Mouse (Mus musculus): ENCODE results near the gene Lmx1b. TPM values are rescaled to one million over a fixed set of nuclear protein-coding genes. Genes with fewer than 3 reads are reported as not detected.

Gene Lmx1b
- polyA plus RNA-seq (2014; fragmentation: Nextera tagmentation; extraction: Ambion mirVana) = 0.34 and 0.40 TPM in 2 replicates

- Histone ChIP-seq H3K27me3 (replicated peaks; ENCODE audit: control insufficient read depth, insufficient read depth, low read length) (peaks cover 93% of the 10 kb centered on the region), H3K27ac (ENCODE audit: low read depth, low read length) (no peak within 1 kb of the TSS), H3K36me3 (ENCODE audit: control insufficient read depth, insufficient read depth, low read length) (no peaks in the 10 kb centered on the region), H3K4me3 (ENCODE audit: low read depth, low read length) (peak within 1 kb of the TSS; percentile 24), H3K9me3 (replicated peaks; ENCODE audit: control insufficient read depth, low read length) (no peaks in the 10 kb centered on the region), H3K9ac (ENCODE audit: low read length) (no peak within 1 kb of the TSS), H3K4me1 (ENCODE audit: control insufficient read depth, insufficient read depth, low read length) (peaks cover 5% of the 10 kb centered on the region; the same call in 1 of the 2 replicates), H3K4me2 (ENCODE audit: low read length) (peak within 1 kb of the TSS; percentile 48)
- no peak for DNase-seq (ENCODE audit: low spot score)
- 1% methylated on average over 48 of the region's 53 CpGs for WGBS
- ATAC-seq = no peak
These were observed at the start of gene Lmx1b for GRCm38 (mm10) chr2:33640171-33640721. TSS of gene Lmx1b (minus strand) at chr2:33640511.

- Histone ChIP-seq H3K4me2 (ENCODE audit: low read length) (no peak overlapping the region), H3K36me3 (ENCODE audit: control insufficient read depth, insufficient read depth, low read length) (no peaks in the 10 kb centered on the region), H3K4me1 (ENCODE audit: control insufficient read depth, insufficient read depth, low read length) (peaks cover 6% of the 10 kb centered on the region; the same call in 1 of the 2 replicates), H3K9me3 (replicated peaks; ENCODE audit: control insufficient read depth, low read length) (0 out of 2 replicates have a peak, but pooled peaks cover 4% of the 10 kb centered on the region), H3K27ac (ENCODE audit: low read depth, low read length) (no peak overlapping the region), H3K4me3 (ENCODE audit: low read depth, low read length) (no peak overlapping the region), H3K9ac (ENCODE audit: low read length) (no peak overlapping the region), H3K27me3 (replicated peaks; ENCODE audit: control insufficient read depth, insufficient read depth, low read length) (0 out of 2 replicates have a peak, but pooled peaks cover 4% of the 10 kb centered on the region)
- DNase-seq (ENCODE audit: low spot score) (no peak), ATAC-seq (no peak; the same call in 1 of the 2 replicates)
- WGBS = 25% methylated on average over 9 of the region's 9 CpGs
These were observed 49.7 kb upstream of the Lmx1b start for GRCm38 (mm10) chr2:33689880-33690462.

GRCm38 (mm10) chr2:33689155-33689879 is 49.0 kb upstream of the Lmx1b start:
- Histone ChIP-seq H3K27me3 (replicated peaks; ENCODE audit: control insufficient read depth, insufficient read depth, low read length) (0 out of 2 replicates have a peak, but pooled peaks cover 4% of the 10 kb centered on the region), H3K9me3 (replicated peaks; ENCODE audit: control insufficient read depth, low read length) (0 out of 2 replicates have a peak, but pooled peaks cover 4% of the 10 kb centered on the region), H3K27ac (ENCODE audit: low read depth, low read length) (0 out of 2 replicates have a peak overlapping the region, but pooled peaks have one; percentile 48), H3K4me3 (ENCODE audit: low read depth, low read length) (no peak overlapping the region), H3K4me1 (ENCODE audit: control insufficient read depth, insufficient read depth, low read length) (peaks cover 6% of the 10 kb centered on the region; the same call in 1 of the 2 replicates), H3K9ac (ENCODE audit: low read length) (peak overlapping the region; percentile 32; the same call in 1 of the 2 replicates), H3K4me2 (ENCODE audit: low read length) (0 out of 2 replicates have a peak overlapping the region, but pooled peaks have one; percentile 7), H3K36me3 (ENCODE audit: control insufficient read depth, insufficient read depth, low read length) (no peaks in the 10 kb centered on the region)
- 37% methylated on average over 23 of the region's 23 CpGs for WGBS
- DNase-seq (ENCODE audit: low spot score) (no peak), ATAC-seq (peak; percentile 29; the same call in 1 of the 2 replicates)

- Histone ChIP-seq H3K9ac (ENCODE audit: low read length) (peak overlapping the region; percentile 2; the same call in 1 of the 2 replicates), H3K9me3 (replicated peaks; ENCODE audit: control insufficient read depth, low read length) (0 out of 2 replicates have a peak, but pooled peaks cover 4% of the 10 kb centered on the region), H3K4me3 (ENCODE audit: low read depth, low read length) (no peak overlapping the region), H3K27ac (ENCODE audit: low read depth, low read length) (no peak overlapping the region; the same call in 1 of the 2 replicates), H3K4me1 (ENCODE audit: control insufficient read depth, insufficient read depth, low read length) (no peaks in the 10 kb centered on the region), H3K4me2 (ENCODE audit: low read length) (no peak overlapping the region), H3K27me3 (replicated peaks; ENCODE audit: control insufficient read depth, insufficient read depth, low read length) (no peaks in the 10 kb centered on the region), H3K36me3 (ENCODE audit: control insufficient read depth, insufficient read depth, low read length) (no peaks in the 10 kb centered on the region)
- WGBS = 53% methylated on average over 4 of the region's 4 CpGs
- DNase-seq (ENCODE audit: low spot score) (peak; percentile 50), ATAC-seq (peak; percentile 58)
These were observed 43.3 kb upstream of the Lmx1b start for GRCm38 (mm10) chr2:33683594-33683993.

GRCm38 (mm10) chr2:33683095-33683494 is 42.8 kb upstream of the Lmx1b start:
- Histone ChIP-seq H3K27ac (ENCODE audit: low read depth, low read length) (no peak overlapping the region; the same call in 1 of the 2 replicates), H3K27me3 (replicated peaks; ENCODE audit: control insufficient read depth, insufficient read depth, low read length) (no peaks in the 10 kb centered on the region), H3K4me2 (ENCODE audit: low read length) (no peak overlapping the region), H3K36me3 (ENCODE audit: control insufficient read depth, insufficient read depth, low read length) (no peaks in the 10 kb centered on the region), H3K4me1 (ENCODE audit: control insufficient read depth, insufficient read depth, low read length) (no peaks in the 10 kb centered on the region), H3K9ac (ENCODE audit: low read length) (peak overlapping the region; percentile 2; the same call in 1 of the 2 replicates), H3K9me3 (replicated peaks; ENCODE audit: control insufficient read depth, low read length) (0 out of 2 replicates have a peak, but pooled peaks cover 4% of the 10 kb centered on the region), H3K4me3 (ENCODE audit: low read depth, low read length) (no peak overlapping the region)
- ATAC-seq (no peak), DNase-seq (ENCODE audit: low spot score) (no peak)
- 33% methylated on average over 6 of the region's 6 CpGs for WGBS

GRCm38 (mm10) chr2:33682219-33682618 is 41.9 kb upstream of the Lmx1b start:
- peak; percentile 69 for DNase-seq (ENCODE audit: low spot score)
- no peak overlapping the region for H3K9ac ChIP-seq (ENCODE audit: low read length)
- H3K27me3 ChIP-seq (replicated peaks; ENCODE audit: control insufficient read depth, insufficient read depth, low read length) = no peaks in the 10 kb centered on the region
- no peak overlapping the region for H3K27ac ChIP-seq (ENCODE audit: low read depth, low read length)
- no peaks in the 10 kb centered on the region for H3K36me3 ChIP-seq (ENCODE audit: control insufficient read depth, insufficient read depth, low read length)
- 12% methylated on average over 4 of the region's 4 CpGs for WGBS
- H3K4me1 ChIP-seq (ENCODE audit: control insufficient read depth, insufficient read depth, low read length) = no peaks in the 10 kb centered on the region
- 0 out of 2 replicates have a peak, but pooled peaks cover 2% of the 10 kb centered on the region for H3K9me3 ChIP-seq (replicated peaks; ENCODE audit: control insufficient read depth, low read length)
- ATAC-seq = no peak
- H3K4me3 ChIP-seq (ENCODE audit: low read depth, low read length) = no peak overlapping the region
- no peak overlapping the region for H3K4me2 ChIP-seq (ENCODE audit: low read length)

GRCm38 (mm10) chr2:33678950-33679654 is 38.8 kb upstream of the Lmx1b start:
- no peak for DNase-seq (ENCODE audit: low spot score)
- Histone ChIP-seq H3K4me2 (ENCODE audit: low read length) (no peak overlapping the region), H3K4me1 (ENCODE audit: control insufficient read depth, insufficient read depth, low read length) (no peaks in the 10 kb centered on the region), H3K4me3 (ENCODE audit: low read depth, low read length) (no peak overlapping the region), H3K36me3 (ENCODE audit: control insufficient read depth, insufficient read depth, low read length) (no peaks in the 10 kb centered on the region), H3K27me3 (replicated peaks; ENCODE audit: control insufficient read depth, insufficient read depth, low read length) (no peaks in the 10 kb centered on the region), H3K27ac (ENCODE audit: low read depth, low read length) (no peak overlapping the region), H3K9me3 (replicated peaks; ENCODE audit: control insufficient read depth, low read length) (no peaks in the 10 kb centered on the region), H3K9ac (ENCODE audit: low read length) (no peak overlapping the region)
- 72% methylated on average over 12 of the region's 12 CpGs for WGBS
- no peak for ATAC-seq

- H3K36me3 ChIP-seq (ENCODE audit: control insufficient read depth, insufficient read depth, low read length) = no peaks in the 10 kb centered on the region
- no peak for DNase-seq (ENCODE audit: low spot score)
- no peaks in the 10 kb centered on the region for H3K27me3 ChIP-seq (replicated peaks; ENCODE audit: control insufficient read depth, insufficient read depth, low read length)
- 77% methylated on average over 10 of the region's 10 CpGs for WGBS
- no peaks in the 10 kb centered on the region for H3K9me3 ChIP-seq (replicated peaks; ENCODE audit: control insufficient read depth, low read length)
- no peaks in the 10 kb centered on the region for H3K4me1 ChIP-seq (ENCODE audit: control insufficient read depth, insufficient read depth, low read length)
- no peak overlapping the region for H3K4me2 ChIP-seq (ENCODE audit: low read length)
- no peak overlapping the region for H3K9ac ChIP-seq (ENCODE audit: low read length)
- H3K27ac ChIP-seq (ENCODE audit: low read depth, low read length) = no peak overlapping the region
- no peak overlapping the region for H3K4me3 ChIP-seq (ENCODE audit: low read depth, low read length)
- ATAC-seq = no peak
These were observed 32.6 kb upstream of the Lmx1b start for GRCm38 (mm10) chr2:33672701-33673472.
